Mouse (Mus musculus): ENCODE measurements at regions not wholly inside any gene's neighbourhood (a gene's known extent, or its start where the extent isn't known, plus 50 kb on each side); places are given as distances from the start of the nearest gene placed in this dataset.

DNA sequence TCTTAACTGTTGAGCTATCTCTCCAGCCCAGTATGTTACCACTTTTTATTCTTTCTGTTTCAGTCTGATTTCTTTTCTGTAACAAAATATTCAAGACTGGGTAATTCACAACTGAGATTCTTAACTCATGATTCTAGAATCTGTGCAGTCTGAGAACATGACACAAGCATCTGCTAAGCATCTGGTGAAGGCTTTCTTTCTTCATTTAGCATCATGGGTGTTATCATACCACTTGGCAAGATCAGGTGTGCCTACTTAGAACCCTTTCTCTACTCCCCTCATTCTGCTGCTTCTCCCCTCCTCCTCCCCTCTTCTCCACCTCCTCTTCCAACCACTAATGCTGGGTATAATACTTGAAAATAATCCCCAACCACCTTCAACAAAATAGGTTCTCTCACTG, 62.1 kb upstream of the Pfn2 start:
- no peak for DNase-seq

DNA sequence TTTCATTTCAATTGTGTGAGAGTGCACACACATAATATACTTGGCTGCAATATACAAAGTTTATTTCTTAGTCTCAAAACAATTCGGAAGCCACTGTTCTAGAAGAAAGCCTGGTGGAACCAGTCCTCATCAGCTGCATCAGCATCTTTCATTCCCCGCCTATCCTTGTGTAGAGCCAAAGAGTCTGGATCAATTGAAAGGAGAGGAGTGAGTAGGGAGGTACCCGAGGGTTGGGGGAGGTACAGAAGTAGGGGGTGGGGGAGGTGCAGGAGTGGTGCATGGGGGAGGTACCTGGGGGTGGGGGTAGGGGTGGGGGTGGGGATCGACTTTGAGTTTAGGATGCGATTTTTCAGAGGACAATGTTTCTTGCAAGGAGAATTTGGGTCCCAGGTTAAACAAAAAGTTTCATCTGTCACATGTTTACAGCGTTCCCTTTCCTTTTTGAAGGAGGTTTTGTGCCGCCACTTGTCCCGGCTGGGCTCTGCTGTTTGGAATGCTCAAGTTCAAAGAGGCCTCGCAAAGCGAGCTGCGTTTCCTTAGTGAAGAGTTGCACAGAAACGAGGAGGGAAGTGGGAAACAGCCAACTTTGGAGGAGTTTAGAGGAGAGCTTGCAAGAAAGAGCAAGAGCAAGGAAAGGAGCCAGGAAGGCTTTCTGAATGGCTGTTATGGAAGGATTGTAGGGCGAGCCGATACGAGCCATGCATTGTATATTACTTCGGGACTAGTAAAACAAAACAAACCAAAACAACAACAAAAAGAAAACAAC, 64.1 kb upstream of the Pfn2 start:
- no peak for DNase-seq

DNA sequence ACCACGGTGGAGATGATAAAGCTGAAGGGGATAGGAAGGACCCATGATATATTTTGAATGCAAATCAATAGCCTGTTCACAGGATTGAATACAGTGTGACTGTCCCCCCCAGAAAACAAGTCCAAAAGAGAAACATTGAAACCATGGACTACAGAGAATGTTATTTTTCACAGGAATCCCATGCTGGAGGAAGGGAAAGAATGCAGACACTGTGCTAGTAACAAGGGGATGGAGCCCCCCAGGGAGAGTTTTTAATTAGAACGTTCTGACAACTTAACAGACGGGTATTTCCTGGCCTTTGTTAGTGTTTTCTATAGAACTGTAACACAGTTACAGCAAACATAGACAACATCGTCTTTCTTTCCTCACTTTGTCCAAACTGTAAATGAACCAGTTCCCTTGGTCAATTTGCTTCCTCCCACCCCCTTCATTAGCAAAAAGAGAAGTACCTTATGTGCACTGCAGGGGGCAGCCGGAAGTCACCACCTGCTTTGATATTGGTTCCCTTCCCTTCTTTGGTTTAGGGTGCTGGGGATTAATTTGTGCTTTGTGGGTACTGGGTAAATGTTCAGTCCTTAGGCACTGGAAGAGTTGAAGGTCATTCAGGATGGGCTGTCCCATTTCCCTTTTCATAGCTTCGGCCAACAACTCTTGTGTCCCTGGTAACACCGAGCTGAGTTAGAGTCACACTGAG, 64.9 kb upstream of the Pfn2 start:
- no peak for DNase-seq

DNA sequence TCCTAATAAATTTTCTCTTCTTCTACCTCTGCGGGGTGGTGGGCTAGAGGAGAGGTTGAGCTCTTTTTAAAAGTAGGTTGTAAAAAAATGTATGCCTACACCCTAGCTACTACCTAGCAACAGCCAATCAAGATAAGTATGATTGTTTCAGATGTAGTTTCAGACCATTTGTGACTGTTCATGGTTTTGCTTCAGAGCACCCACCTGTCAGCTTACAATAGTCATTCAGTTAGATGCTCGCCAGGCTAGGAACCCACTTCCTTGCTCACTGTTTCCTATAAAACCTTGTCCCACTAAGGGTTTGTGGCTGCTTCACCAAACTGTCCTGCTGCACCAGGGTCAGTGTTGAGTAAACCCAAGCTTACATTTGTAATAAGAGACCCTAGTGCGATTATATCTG, 66.8 kb upstream of the Pfn2 start:
- DNase-seq = no peak

DNA sequence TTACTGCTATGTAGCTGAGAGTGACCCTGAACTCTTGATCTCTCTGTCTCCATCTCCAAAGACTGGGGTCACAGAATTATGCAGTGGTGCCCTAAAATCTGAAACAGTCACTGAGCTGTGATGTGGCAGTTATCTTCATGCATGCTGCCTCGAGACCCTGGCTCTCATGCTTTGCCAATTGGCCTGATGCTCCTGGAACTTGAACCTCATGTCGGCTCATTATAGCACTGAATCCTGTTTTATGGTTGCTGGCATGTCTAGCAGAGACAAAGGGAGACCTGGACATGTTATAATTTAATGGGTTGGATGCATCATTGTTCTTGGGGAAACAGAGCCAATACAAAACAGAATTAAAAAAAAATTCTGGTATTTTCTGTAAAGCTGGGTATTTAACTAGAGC, 71.0 kb upstream of the Pfn2 start:
- no peak for DNase-seq

DNA sequence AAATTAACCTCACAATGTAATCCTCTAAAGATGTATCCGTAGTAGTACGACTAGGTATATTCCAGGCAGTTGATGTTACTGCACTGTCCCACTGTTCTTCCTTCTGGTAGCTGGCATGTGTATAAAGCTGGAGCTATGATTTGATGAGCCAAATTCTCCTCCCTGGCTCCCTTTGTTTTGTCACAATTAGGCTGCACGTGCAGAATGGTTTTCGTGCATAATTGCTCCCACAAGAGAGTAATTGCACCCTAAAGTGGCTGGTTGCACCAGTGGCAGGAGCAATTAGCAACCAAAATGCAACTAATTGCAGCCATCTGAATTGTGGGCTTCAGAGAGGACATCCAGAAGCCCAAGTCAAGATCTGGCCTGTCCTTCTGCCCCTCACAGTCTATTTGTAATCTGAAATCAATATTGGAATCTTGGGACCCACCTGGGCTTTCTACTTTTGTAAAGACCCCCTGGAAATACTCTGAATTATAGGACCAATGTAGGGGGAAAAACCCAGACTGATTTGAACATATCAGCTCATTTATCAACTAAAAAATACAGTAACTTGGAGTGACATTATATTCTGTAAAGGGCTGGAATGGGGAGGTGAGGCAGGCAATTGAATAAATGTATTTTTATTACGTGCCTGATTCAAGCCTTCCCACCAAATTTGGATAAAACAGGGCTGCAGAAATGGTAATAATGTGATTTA, 71.7 kb upstream of the Pfn2 start:
- DNase-seq = no peak

DNA sequence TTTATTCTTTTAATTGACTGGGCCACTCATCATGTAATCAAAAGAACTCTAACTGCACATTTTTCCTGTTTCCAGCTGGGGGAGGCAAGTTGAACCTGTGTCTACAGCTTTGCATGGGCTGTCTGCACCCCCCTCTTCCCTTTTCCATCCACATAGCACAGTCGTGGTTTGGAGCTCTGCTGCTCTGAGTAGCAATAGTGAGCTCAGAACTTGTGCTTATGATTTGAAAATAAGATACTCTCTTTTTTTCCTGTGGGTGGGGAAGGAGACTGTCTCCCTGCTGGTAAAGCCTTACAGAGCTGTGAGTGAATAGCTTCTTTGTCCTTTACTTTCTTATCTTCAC, 72.2 kb upstream of the Pfn2 start:
- DNase-seq = no peak

DNA sequence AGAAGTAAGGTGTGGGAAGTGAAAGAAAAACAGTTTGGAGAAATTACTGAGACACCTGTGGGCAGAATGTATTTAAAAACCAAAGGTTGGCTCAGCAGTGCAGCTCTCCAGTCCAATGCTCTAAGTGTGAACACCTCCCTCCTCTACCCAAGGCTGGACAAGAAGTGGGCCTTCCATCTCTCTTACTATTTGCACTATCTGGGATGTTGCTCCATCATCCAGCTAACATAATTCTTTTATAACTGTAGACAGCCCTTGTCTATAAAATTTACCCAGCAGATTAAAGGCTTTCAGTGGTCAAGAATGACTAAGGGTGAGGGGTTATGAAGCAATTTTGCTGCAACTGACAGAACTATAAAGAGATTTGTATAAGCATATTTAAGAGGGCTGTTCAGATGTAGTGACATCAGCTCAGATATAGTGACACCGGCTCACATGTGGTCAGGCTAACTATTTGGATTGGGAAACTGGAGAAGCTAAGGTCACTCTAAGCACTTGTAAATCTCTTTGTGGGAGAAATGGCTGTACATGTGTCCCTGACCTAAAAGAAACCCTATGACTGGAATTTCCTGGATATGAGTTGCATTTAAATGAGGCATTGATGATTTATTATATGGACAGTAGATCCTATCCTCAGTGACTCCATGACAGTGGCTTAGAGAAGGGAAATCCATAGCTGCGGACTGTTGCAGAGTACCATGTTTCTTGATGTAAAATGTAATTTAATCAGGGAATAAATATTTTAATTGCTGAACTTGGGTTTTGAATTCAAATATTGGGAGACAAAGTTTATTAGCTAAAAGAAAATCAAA, 73.4 kb upstream of the Pfn2 start:
- DNase-seq = no peak

DNA sequence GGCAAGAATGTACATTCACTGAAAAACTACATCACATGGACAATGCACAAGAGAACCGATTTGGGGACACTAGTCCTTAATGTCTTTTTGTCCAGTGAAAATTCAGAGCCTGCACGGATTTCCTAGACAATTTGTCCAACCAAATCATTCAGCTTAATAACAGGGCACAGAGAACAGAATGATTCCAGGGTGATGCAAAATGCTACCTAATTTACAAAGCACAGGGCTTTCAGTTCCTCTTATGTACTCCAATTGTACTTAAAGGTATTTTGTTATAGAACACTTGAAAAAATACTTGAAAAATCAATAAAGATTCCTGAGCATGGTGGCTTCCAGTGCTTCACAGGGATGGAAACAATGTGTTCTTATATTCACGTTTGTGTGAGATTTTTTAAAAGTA, 75.2 kb upstream of the Pfn2 start:
- no peak for DNase-seq

DNA sequence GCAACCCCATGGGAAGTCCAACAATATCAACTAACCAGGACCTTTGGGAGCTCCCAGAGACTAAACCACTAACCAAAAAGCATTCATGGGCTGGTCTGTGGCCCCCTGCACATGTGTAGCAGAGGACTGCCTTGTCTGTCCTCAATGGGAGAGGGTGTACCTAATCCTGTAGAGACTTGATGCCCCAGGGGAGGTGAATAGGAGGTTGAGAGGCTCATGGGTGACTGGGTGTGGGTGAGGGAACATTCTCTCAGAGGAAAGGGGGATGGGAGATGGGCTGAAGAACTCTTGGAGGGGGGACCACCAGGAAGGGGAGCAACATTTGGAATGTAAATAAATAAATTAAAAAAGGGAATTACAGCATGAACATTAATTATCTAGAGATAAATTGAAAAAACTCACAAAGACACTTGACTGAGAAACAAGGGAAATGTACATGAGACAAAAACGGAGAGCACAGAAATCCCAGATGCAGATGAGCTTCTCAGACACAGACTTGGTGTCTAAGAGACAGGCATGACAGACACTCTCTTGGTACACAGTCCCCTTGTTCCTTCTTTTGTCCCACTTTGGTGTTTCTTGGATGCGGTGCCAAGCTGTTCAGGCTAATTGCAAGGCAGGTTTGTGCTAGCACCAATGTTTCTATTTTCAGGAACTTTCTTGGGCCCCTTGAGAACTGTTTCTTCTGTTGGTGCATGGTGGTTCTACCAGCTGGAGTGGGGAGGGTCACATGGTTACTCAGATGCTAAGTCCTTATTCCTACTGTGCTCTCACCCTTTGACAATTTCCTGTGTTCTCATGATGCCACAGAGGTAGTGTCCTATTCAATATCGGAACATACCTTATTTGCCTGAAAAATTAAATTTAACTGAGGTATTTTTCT, 85.0 kb upstream of the Pfn2 start:
- DNase-seq = no peak

DNA sequence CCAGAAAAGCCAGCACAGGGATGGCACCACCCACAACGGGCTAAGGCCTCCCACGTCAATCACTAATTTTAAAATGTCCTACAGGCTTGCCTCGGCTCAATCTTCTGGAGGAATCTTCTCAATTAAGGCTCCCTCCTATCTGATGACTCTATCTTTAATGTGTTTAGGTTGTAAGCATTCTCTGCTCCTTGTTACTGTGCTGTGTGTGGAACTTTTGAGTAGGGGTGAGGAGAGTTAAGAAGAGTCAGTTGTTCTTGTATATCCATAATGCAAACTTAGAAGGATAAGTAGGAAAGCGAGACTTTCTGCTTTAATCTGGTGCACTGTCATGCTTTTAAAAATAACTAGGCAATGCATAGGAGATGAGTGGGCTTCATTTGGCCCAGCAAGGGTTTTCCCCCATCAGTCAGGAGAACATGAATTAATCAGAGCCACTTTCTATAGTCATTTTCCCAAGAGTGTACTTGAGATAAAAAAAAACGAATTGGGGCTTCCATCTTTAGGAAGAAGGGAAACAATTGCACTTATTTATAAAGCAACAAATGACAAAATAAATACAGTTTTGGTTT, 87.2 kb upstream of the Pfn2 start:
- DNase-seq = no peak

DNA sequence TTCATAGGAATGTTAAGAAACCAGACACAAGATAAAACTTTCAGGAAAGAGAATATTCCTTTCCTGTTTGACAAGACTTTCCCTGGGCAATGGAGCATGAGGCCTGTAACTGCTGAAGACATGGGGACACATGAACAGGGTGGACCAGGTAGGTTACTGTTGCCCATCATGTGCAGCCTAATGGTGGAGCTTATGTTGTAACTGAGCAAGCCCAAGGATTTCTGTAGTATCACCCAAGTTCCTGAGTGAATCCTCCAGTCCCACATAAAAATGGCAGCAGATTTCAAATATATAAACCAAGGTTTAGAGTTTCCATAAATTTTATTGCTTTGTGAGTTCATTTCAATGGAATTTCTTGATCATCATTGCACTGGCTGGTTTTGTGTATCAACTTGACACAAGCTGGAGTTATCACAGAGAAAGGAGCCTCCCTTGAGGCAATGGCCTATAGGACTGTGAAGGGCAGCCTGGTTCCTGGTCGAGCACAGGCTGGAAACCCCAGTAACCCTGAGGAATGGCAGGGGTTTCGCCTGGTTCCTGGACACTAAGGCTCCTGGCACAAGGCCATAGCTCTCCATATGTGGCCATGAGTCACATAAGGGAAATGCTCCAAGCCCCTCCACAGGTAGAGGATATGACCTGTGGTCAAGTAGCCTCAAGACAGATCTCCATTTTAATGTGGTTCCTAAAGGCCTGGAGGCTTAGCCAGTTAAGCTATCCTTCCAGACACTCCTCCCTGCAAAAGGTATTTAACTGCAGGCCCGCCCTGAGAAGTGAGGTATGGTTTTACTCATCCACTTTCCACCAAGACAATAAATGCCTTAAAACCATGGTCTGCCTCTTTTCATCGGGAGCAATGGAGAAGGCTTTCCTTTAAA, 92.9 kb upstream of the Pfn2 start:
- DNase-seq = no peak

DNA sequence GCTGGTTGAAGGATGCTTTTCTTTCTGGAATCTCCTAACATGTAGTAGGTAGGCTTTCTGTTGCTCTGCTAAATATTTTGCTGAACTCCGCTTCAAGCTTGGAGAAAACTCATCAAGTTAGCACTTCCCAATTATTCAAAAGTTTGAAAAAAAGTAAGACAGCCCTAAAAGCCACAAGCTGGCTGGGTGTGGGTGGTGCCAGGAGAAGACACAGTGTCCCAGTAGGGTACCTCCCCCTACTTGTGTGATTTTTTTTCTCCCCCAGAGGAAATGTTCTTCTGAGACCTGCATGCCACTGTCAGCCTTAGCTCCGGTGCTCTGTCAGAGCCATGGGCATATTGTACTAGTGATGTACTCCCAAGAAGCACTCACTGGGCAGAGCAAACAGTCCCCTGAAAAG, 96.8 kb upstream of the Pfn2 start:
- no peak for DNase-seq

DNA sequence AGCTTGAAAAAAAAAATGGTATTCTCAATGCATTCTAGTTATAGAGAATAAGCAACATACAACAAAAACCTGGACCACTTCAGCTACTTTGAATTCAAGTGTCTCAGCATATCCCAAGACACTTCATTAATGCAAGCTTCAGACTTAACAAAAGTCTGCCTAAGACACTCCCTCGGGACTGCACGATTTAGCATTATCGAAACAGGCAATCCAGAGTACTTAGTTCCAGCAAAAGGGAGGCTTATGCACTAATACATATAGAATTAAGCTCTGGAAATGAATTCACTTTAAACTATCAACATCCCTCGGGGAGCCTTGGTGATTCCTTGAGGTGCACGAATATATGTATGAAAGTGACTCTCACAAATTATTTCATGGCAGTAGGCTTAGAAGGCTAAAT, 97.9 kb upstream of the Pfn2 start:
- no peak for DNase-seq

DNA sequence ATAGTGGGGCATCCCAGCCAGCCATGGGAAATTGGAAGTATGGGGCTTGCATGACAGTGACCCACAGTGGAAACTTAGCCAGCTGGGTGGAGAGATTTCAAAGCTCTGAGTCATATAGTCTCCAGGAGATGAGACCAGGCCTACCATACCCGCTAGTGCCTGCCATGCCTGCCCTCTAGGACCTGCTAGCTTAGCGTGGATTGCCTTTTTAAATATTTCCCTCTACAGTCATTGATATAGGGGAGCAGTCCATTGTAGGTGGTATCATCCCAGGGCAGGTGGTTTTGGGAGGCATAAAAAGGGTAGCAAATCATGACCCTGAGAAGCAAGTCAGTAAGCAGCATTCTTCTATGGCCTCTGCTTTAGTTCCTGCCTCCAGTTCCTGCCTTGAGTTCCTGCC, 99.5 kb upstream of the Pfn2 start:
- DNase-seq = no peak

DNA sequence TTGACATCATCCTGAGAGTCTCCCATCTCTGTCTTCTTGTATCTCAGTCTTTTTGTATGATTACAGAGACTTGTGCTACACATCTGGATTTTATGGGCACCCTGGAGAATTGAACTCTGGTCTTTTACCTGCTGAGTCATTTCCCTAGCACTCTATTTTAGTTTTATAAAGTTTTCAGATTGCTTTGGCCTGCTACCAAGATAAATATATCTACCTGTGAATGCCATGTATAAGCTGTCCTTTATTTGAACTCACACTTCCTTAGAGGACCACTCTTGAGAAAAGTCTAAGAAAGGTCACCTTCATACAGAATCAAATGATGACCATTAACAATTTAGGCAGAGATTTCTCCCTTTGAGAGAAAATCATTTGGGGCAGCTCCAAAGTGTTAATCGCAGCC, 100.8 kb upstream of the Pfn2 start:
- no peak for DNase-seq

DNA sequence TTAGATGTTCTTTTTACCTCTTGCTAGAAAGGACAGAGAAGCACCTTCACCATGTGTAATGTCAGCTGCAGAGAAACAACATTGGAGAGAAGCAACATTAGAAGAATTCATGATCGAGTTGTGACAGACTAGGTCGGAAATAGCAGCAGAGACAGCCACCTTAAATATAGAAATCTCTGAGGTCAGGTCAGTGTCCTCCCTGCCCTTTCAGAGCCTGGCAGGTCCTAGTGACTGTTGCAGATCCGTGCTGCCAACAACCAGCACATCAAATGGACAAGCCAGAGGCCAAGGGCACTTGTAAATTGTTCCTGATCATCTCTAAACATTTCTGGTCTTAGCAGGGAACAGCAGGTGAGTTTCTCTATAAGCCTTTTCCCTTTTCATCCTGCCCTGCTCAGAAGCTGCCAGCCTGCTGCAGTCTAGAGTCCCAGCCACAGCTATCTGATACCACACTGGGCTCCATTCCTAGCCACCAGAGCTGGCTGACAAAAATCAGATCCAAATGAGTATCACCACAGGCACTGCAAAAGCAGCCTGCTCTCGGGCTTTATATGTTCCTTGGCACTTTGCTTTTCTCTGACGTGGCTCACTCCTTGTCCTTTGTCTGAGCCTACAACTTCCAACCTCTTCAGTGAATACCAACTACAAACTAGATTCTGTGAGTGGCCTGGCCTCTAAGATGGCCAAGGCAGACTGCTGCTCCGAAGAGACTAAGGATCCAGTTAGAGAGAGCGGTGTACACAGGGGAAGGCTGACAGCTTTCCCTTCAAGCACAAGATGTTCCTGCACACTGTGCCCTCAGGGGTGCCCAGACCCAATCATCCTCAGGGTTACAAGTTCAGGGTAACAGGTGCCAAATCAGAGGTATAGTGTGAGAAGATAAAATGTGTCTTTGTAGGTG, 102.8 kb upstream of the Pfn2 start:
- no peak for DNase-seq

DNA sequence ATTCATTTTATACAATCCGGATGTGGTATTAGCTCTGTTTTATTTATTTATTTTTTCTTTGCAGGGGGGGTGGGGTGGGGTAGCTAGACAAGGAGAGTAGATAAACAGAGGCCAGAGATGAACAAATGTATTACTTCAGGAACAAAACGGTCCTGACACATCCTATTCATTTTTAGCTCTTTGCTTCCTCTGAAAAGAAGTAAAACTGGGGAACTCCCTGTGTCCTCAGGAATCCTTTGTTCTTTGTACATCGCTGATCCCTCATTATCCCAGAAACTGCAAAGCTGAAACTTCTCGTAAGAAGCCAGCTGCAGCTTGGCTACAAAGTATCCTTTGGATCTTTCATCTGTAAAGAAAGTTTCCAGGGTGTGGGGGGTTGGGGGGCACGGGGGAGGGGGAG, 103.6 kb upstream of the Pfn2 start:
- DNase-seq = no peak

DNA sequence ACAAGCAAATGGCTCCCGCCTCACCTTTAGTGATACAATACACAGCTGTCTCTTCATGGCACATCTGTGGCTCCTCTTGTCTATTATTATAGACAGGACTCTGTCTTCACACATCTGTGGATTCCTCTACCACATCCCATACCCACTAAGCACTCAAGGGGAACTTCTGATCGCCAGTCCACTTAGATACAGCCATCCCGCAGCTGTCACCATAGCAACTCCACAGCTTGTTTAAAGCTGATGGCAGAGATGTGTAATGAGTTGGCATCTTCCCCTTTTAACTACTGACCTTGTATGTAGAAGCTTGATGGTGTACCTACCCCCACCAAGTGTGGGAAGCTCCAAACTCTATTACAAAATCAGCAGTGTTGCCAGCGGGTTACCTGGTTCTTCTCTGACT, 109.5 kb upstream of the Pfn2 start:
- no peak for DNase-seq

Data from adrenal gland, postnatal 10 days (tissue).